Mouse (Mus musculus): ENCODE measurements at regions not wholly inside any gene's neighbourhood (a gene's known extent, or its start where the extent isn't known, plus 50 kb on each side); places are given as distances from the start of the nearest gene placed in this dataset.

DNA sequence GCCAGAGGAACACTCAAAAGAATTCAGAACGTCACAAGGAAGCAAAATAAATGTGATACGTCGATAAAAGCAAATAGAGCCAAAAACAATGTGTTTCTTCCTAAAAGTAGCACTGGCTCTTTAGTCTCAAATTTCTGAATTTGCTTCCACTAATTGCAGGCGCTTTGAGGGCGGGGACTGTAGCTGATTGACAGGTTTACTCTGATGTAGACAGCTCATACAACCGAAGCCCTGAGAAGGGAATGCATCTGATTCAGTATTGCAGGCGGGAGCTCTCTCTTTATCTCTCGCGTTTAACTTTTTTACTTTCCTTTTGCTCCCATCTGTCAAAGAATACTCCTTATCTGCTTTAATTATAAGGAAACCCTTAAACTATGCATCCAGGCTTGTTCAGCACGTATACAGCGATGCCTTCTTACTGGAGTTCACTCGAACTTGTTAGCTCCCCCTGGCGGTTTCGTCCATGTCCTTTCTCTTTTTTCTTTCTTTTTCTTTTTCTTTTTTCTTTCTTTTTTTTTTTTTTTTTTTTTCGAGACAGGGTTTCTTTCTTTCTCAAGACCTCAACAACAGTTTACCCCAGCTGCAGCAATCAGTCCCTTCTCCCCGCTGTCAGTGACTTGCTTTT, 95.9 kb downstream of the Avpr1a start:
- Histone ChIP-seq H3K36me3 (no peaks in the 10 kb centered on the region), H3K9me3 (no peaks in the 10 kb centered on the region), H3K27me3 (replicated peaks) (no peaks in the 10 kb centered on the region), H3K9ac (no peak overlapping the region), H3K4me1 (no peaks in the 10 kb centered on the region; the same call in 1 of the 2 replicates), H3K4me2 (peak overlapping the region; percentile 58), H3K4me3 (replicated peaks) (peak overlapping the region; percentile 26; the same call in 1 of the 2 replicates), H3K27ac (no peak overlapping the region)
- no peak for ATAC-seq (ENCODE audit: insufficient read depth, low FRiP score, low read depth)
- WGBS: 22% methylated on average over 16 of the region's 16 CpGs

GRCm38 (mm10) chr10:122545029-122545428, 96.7 kb downstream of the Avpr1a start:
- Histone ChIP-seq H3K36me3 (no peaks in the 10 kb centered on the region), H3K4me3 (replicated peaks) (no peak overlapping the region), H3K4me2 (no peak overlapping the region), H3K4me1 (no peaks in the 10 kb centered on the region; the same call in 1 of the 2 replicates), H3K27me3 (replicated peaks) (no peaks in the 10 kb centered on the region), H3K9me3 (no peaks in the 10 kb centered on the region), H3K9ac (no peak overlapping the region), H3K27ac (no peak overlapping the region)
- ATAC-seq (ENCODE audit: insufficient read depth, low FRiP score, low read depth): no peak
- 89% methylated on average over 6 of the region's 6 CpGs for whole genome bisulfite sequencing

DNA sequence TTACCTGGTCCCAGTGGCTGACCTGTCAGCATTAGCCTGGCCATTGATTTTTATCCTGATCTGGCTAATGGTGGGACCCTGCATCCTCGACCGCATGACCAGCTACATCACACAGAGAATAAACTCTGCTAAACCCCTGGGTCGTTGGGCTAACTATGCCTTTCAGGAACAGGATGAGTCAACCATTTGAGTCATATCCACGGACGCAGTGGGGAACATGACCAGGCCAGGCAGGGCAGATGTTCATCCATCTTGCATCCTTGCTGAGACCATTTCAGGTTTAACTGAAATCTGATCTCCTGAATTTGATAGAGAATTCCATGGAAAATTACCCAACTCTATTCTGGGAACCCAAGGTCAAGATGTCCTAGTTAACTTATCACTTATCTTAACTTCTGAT, 103.3 kb downstream of the Avpr1a start:
- Histone ChIP-seq H3K9ac (no peak overlapping the region), H3K36me3 (no peaks in the 10 kb centered on the region), H3K4me1 (no peaks in the 10 kb centered on the region), H3K27me3 (replicated peaks) (no peaks in the 10 kb centered on the region), H3K4me2 (no peak overlapping the region), H3K4me3 (replicated peaks) (no peak overlapping the region), H3K9me3 (no peaks in the 10 kb centered on the region), H3K27ac (no peak overlapping the region)
- 63% methylated on average over 5 of the region's 5 CpGs for WGBS
- no peak for ATAC-seq (ENCODE audit: insufficient read depth, low FRiP score, low read depth)

GRCm38 (mm10) chr10:122553124-122553822, 105.0 kb downstream of the Avpr1a start:
- no peaks in the 10 kb centered on the region for H3K4me1 ChIP-seq
- peak; percentile 31; the same call in 1 of the 2 replicates for ATAC-seq (ENCODE audit: insufficient read depth, low FRiP score, low read depth)
- H3K4me3 ChIP-seq (replicated peaks): no peak overlapping the region
- no peak overlapping the region for H3K9ac ChIP-seq
- H3K36me3 ChIP-seq: no peaks in the 10 kb centered on the region
- WGBS: 44% methylated on average over 2 of the region's 2 CpGs
- H3K27ac ChIP-seq: no peak overlapping the region
- no peak overlapping the region for H3K4me2 ChIP-seq
- H3K27me3 ChIP-seq (replicated peaks): no peaks in the 10 kb centered on the region
- no peaks in the 10 kb centered on the region for H3K9me3 ChIP-seq

GRCm38 (mm10) chr10:122553851-122554250, 105.6 kb downstream of the Avpr1a start:
- Histone ChIP-seq H3K27me3 (replicated peaks) (no peaks in the 10 kb centered on the region), H3K9me3 (no peaks in the 10 kb centered on the region), H3K4me2 (no peak overlapping the region), H3K9ac (no peak overlapping the region), H3K4me1 (no peaks in the 10 kb centered on the region), H3K27ac (no peak overlapping the region), H3K36me3 (no peaks in the 10 kb centered on the region), H3K4me3 (replicated peaks) (no peak overlapping the region)
- no peak for ATAC-seq (ENCODE audit: insufficient read depth, low FRiP score, low read depth)
- 59% methylated on average over 2 of the region's 2 CpGs for WGBS

- ATAC-seq (ENCODE audit: insufficient read depth, low FRiP score, low read depth): no peak
- 63% methylated on average over 1 of the region's 1 CpGs for WGBS
- Histone ChIP-seq H3K9me3 (no peaks in the 10 kb centered on the region), H3K27ac (no peak overlapping the region), H3K27me3 (replicated peaks) (no peaks in the 10 kb centered on the region), H3K4me3 (replicated peaks) (no peak overlapping the region), H3K4me2 (no peak overlapping the region), H3K36me3 (no peaks in the 10 kb centered on the region), H3K4me1 (no peaks in the 10 kb centered on the region), H3K9ac (no peak overlapping the region)
Observed at GRCm38 (mm10) chr10:122558660-122559059, 110.4 kb downstream of the Avpr1a start.

DNA sequence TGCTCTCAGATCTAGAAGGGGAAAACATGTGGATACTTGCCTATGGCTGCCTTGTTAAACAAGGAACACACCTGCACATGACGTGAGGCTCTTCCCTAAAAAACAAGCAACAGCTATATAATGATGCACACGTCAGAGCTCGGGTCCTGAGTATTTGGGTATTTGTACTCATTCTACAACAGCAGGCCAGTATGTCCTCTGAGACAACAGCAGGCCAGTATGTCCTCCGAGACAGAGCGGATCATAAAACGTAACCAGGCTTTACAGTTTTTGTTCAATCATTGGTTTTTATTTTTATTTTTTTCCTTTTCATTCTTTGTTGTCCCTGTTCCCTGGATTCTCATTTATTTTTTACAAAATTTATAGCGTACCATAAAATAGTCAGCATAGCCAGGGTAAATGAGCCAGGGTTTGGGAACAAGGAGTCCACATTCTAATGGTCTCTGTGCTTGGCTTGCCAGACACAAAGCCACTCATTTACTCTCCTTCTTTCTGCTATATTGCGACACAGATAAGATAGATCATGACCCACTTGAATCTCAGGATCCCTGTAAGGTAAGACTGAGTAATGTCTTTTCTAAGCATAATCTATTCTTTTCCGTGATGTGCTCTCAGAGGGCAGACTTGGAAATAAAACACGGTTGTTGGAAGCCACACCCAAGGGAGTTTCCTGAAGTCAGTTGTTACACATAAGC, 111.8 kb downstream of the Avpr1a start:
- 0 out of 2 replicates have a peak, but pooled peaks cover 4% of the 10 kb centered on the region for H3K4me1 ChIP-seq
- no peaks in the 10 kb centered on the region for H3K9me3 ChIP-seq
- H3K27ac ChIP-seq: no peak overlapping the region
- 78% methylated on average over 10 of the region's 10 CpGs for WGBS
- H3K27me3 ChIP-seq (replicated peaks): no peaks in the 10 kb centered on the region
- no peak overlapping the region for H3K4me3 ChIP-seq (replicated peaks)
- no peak overlapping the region for H3K9ac ChIP-seq
- no peaks in the 10 kb centered on the region for H3K36me3 ChIP-seq
- no peak overlapping the region for H3K4me2 ChIP-seq
- ATAC-seq (ENCODE audit: insufficient read depth, low FRiP score, low read depth): no peak

GRCm38 (mm10) chr10:122561924-122562323, 113.6 kb downstream of the Avpr1a start:
- ATAC-seq (ENCODE audit: insufficient read depth, low FRiP score, low read depth): no peak
- H3K4me2 ChIP-seq: no peak overlapping the region
- no peaks in the 10 kb centered on the region for H3K27me3 ChIP-seq (replicated peaks)
- 0 out of 2 replicates have a peak, but pooled peaks cover 4% of the 10 kb centered on the region for H3K4me1 ChIP-seq
- no peak overlapping the region for H3K9ac ChIP-seq
- WGBS: 68% methylated on average over 3 of the region's 3 CpGs
- no peak overlapping the region for H3K27ac ChIP-seq
- H3K4me3 ChIP-seq (replicated peaks): no peak overlapping the region
- H3K9me3 ChIP-seq: no peaks in the 10 kb centered on the region
- no peaks in the 10 kb centered on the region for H3K36me3 ChIP-seq

GRCm38 (mm10) chr10:122562542-122562941, 114.2 kb downstream of the Avpr1a start:
- WGBS: 62% methylated on average over 6 of the region's 6 CpGs
- no peaks in the 10 kb centered on the region for H3K9me3 ChIP-seq
- 0 out of 2 replicates have a peak, but pooled peaks cover 4% of the 10 kb centered on the region for H3K4me1 ChIP-seq
- H3K4me2 ChIP-seq: no peak overlapping the region
- H3K27ac ChIP-seq: no peak overlapping the region
- ATAC-seq (ENCODE audit: insufficient read depth, low FRiP score, low read depth): no peak
- H3K36me3 ChIP-seq: no peaks in the 10 kb centered on the region
- no peaks in the 10 kb centered on the region for H3K27me3 ChIP-seq (replicated peaks)
- H3K4me3 ChIP-seq (replicated peaks): no peak overlapping the region
- no peak overlapping the region for H3K9ac ChIP-seq

DNA sequence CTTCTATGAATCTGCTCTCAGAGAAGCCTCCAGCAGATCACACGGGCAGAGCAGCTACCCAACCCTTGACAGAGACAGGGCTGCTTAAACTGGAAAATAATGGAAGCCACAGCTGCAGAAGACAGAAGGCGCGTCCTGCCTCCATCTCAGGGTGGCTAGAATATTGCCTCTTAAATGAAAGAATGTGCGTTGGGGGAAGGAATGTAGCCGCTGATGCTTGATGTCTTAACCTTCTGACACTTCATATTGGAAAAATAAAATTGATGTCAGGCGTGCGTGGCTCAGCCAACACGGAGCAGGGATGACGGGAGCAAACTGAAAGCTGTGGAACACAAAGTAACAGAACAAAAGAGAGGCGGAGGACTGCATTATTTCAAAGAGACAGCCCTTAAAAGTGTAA, 114.6 kb upstream of the Ppm1h start:
- Histone ChIP-seq H3K9me3 (no peaks in the 10 kb centered on the region), H3K36me3 (no peaks in the 10 kb centered on the region), H3K4me2 (peak overlapping the region; percentile 33; the same call in 1 of the 2 replicates), H3K4me1 (0 out of 2 replicates have a peak, but pooled peaks cover 4% of the 10 kb centered on the region), H3K4me3 (replicated peaks) (no peak overlapping the region), H3K9ac (no peak overlapping the region), H3K27me3 (replicated peaks) (no peaks in the 10 kb centered on the region), H3K27ac (no peak overlapping the region)
- ATAC-seq (ENCODE audit: insufficient read depth, low FRiP score, low read depth): no peak
- 29% methylated on average over 10 of the region's 10 CpGs for WGBS

DNA sequence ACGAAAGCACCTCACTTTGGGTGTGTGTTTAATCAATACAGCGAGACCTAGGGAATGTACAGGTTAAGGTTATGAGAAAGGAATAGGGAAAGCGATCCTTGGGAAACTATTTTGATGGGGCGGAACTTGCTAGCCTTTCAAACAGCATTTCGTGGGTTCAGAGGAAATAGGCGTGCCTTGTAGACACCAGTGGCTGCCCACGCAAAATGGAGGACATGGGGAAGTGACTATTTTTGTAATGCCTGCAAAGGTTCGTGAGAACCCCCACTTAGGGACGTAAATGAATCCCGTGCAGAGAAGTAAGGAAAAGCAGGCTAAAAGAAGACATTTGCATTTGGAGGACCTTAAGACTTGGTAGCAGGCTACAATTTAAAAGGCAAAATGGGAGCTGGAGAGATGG, 114.1 kb upstream of the Ppm1h start:
- Histone ChIP-seq H3K27ac (no peak overlapping the region), H3K9me3 (no peaks in the 10 kb centered on the region), H3K4me2 (peak overlapping the region; percentile 33; the same call in 1 of the 2 replicates), H3K27me3 (replicated peaks) (no peaks in the 10 kb centered on the region), H3K4me3 (replicated peaks) (no peak overlapping the region), H3K36me3 (no peaks in the 10 kb centered on the region), H3K4me1 (0 out of 2 replicates have a peak, but pooled peaks cover 4% of the 10 kb centered on the region), H3K9ac (no peak overlapping the region)
- WGBS: 70% methylated on average over 10 of the region's 10 CpGs
- no peak for ATAC-seq (ENCODE audit: insufficient read depth, low FRiP score, low read depth)

DNA sequence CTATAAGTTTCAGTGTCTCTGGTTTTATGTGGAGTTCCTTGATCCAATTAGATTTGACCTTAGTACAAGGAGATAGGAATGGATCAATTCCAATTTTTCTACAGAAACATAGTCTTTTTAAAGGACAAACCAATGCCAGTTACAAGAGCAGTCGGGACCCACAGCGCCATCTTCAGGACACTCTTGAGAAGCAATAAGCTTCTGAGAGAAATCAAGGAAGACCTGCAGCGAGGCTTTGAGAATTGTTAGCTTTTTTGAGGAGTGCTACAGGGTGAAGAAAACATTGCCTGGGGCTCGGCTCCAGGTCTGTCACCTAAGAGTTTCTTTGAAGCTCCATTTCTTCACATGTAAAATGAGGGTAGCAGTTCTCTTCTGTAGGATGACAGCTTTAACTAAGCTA, 112.0 kb upstream of the Ppm1h start:
- WGBS: 58% methylated on average over 4 of the region's 4 CpGs
- Histone ChIP-seq H3K4me3 (replicated peaks) (no peak overlapping the region), H3K4me1 (0 out of 2 replicates have a peak, but pooled peaks cover 4% of the 10 kb centered on the region), H3K9ac (no peak overlapping the region), H3K36me3 (no peaks in the 10 kb centered on the region), H3K27me3 (replicated peaks) (no peaks in the 10 kb centered on the region), H3K27ac (no peak overlapping the region), H3K9me3 (no peaks in the 10 kb centered on the region), H3K4me2 (no peak overlapping the region)
- no peak for ATAC-seq (ENCODE audit: insufficient read depth, low FRiP score, low read depth)

Measured in stomach, embryonic 15.5 days (tissue).